ENCODE assay signal across 10 mouse cellular contexts in genomic region chr9:83664951-83665350, GRCm38 (mm10).
DNase-seq lines count a peak whose midpoint lies in the region; ATAC-seq and TF ChIP-seq lines count a peak whose summit lies in the region.
"Had no signal": no experiment of that assay in that cellular context is flagged by ENCODE, and none has a peak within 500 bp of the region (broad histone marks: within the 10 kb centered on the region; RNA-seq: fewer than 3 reads in every experiment).

No protein-coding gene starts in this region.

- no peaks in the 10 kb centered on the region for H3K27me3 ChIP-seq in heart, embryonic 13.5 days (replicated peaks)
- peaks cover 8% of the 10 kb centered on the region; the same call in 1 of the 2 replicates for H3K27me3 ChIP-seq in E14TG2a.4 (ENCODE audit: insufficient read depth, low read length)
- no peaks in the 10 kb centered on the region for H3K27me3 ChIP-seq in forebrain, embryonic 15.5 days
- no peaks in the 10 kb centered on the region for H3K27me3 ChIP-seq in liver, embryonic 15.5 days
- H3K27me3 ChIP-seq: liver, embryonic 13.5 days had no signal

- H3K4me3 ChIP-seq in heart, embryonic 13.5 days: peak overlapping the region; percentile 53
- 0 out of 2 replicates have a peak overlapping the region, but pooled peaks have one; percentile 58 for H3K4me3 ChIP-seq in E14TG2a.4 (replicated peaks; ENCODE audit: low read length)
- H3K4me3 ChIP-seq in forebrain, embryonic 15.5 days: peak overlapping the region; percentile 44
- no peak overlapping the region for H3K4me3 ChIP-seq in liver, embryonic 15.5 days (replicated peaks)
- H3K4me3 ChIP-seq: liver, embryonic 13.5 days had no signal

- H3K4me2 ChIP-seq in heart, embryonic 13.5 days: peak overlapping the region; percentile 73
- H3K4me2 ChIP-seq in forebrain, embryonic 15.5 days (replicated peaks): peak overlapping the region; percentile 63
- H3K4me2 ChIP-seq in liver, embryonic 15.5 days: 0 out of 2 replicates have a peak overlapping the region, but pooled peaks have one; percentile 45

- H3K9ac ChIP-seq in heart, embryonic 13.5 days: no peak overlapping the region
- peak overlapping the region; percentile 51 for H3K9ac ChIP-seq in forebrain, embryonic 15.5 days (replicated peaks)
- H3K9ac ChIP-seq in liver, embryonic 15.5 days: no peak overlapping the region
- H3K9ac ChIP-seq: liver, embryonic 13.5 days had no signal

- WGBS in heart, embryonic 13.5 days: 49% methylated on average over 8 of the region's 8 CpGs
- WGBS in forebrain, embryonic 15.5 days: 12% methylated on average over 8 of the region's 8 CpGs
- 52% methylated on average over 8 of the region's 8 CpGs for WGBS in liver, embryonic 15.5 days (ENCODE audit: insufficient replicate concordance)

- H3K4me1 ChIP-seq in heart, embryonic 13.5 days: no peaks in the 10 kb centered on the region
- H3K4me1 ChIP-seq in E14TG2a.4 (replicated peaks; ENCODE audit: low read depth, low read length): peaks cover 10% of the 10 kb centered on the region
- peaks cover 8% of the 10 kb centered on the region for H3K4me1 ChIP-seq in forebrain, embryonic 15.5 days
- no peaks in the 10 kb centered on the region for H3K4me1 ChIP-seq in liver, embryonic 15.5 days (replicated peaks)
- H3K4me1 ChIP-seq: liver, embryonic 13.5 days had no signal

- no peak overlapping the region for H3K27ac ChIP-seq in heart, embryonic 13.5 days (replicated peaks)
- H3K27ac ChIP-seq in forebrain, embryonic 15.5 days (replicated peaks): peak overlapping the region; percentile 91
- H3K27ac ChIP-seq in liver, embryonic 15.5 days (replicated peaks): no peak overlapping the region
- H3K27ac ChIP-seq: liver, embryonic 13.5 days had no signal

- H3K36me3 ChIP-seq in heart, embryonic 13.5 days: no peaks in the 10 kb centered on the region
- no peaks in the 10 kb centered on the region for H3K36me3 ChIP-seq in E14TG2a.4 (ENCODE audit: insufficient read depth, low read length)
- no peaks in the 10 kb centered on the region for H3K36me3 ChIP-seq in forebrain, embryonic 15.5 days
- no peaks in the 10 kb centered on the region for H3K36me3 ChIP-seq in liver, embryonic 15.5 days (replicated peaks)
- H3K36me3 ChIP-seq: liver, embryonic 13.5 days had no signal

- H3K9me3 ChIP-seq in heart, embryonic 13.5 days: 0 out of 2 replicates have a peak, but pooled peaks cover 4% of the 10 kb centered on the region
- H3K9me3 ChIP-seq in E14TG2a.4 (ENCODE audit: low read length): no peaks in the 10 kb centered on the region
- H3K9me3 ChIP-seq in forebrain, embryonic 15.5 days: no peaks in the 10 kb centered on the region
- H3K9me3 ChIP-seq in liver, embryonic 15.5 days (replicated peaks): no peaks in the 10 kb centered on the region
- H3K9me3 ChIP-seq: liver, embryonic 13.5 days had no signal

- no peak for DNase-seq in heart, postnatal 14 days
- no peak for DNase-seq in urinary bladder, adult 2 months (ENCODE audit: low spot score)
- DNase-seq in testis, postnatal 10 days (ENCODE audit: low spot score): no peak
- DNase-seq: liver, embryonic 13.5 days had no signal

- no peak for TF ChIP-seq CTCF in E14TG2a.4 (conservative IDR thresholded peaks at IDR 0.05; ENCODE audit: low read length)

- no peak for ATAC-seq in heart, embryonic 13.5 days (ENCODE audit: extremely low read depth, insufficient number of reproducible peaks, low FRiP score, low TSS enrichment)
- ATAC-seq in forebrain, embryonic 15.5 days (replicated peaks): peak; percentile 36
- ATAC-seq in liver, embryonic 15.5 days (ENCODE audit: insufficient read depth): no peak
- ATAC-seq in cerebellum, adult (ENCODE audit: insufficient number of reproducible peaks, low FRiP score, low TSS enrichment): no peak
- ATAC-seq: activated CD4-positive, CD25-positive, alpha-beta regulatory T cell, adult 4 months had no signal

- intact Hi-C loops in heart, postnatal 14 days (cut with DNase I): no loop called here
